Mouse (Mus musculus) liver, embryonic 12.5 days (tissue): Measurements from ENCODE around the gene Bdkrb2. TPM values are rescaled to one million over a fixed set of nuclear protein-coding genes. Genes with fewer than 3 reads are reported as not detected.

ENCODE experiments used
- ATAC-seq: fragments of 200-750 bp; cut with Nextera tagmentation; 2 replicates; pipeline ENCODE4 v1.8.0; 2017; ENCODE audit warnings: moderate number of reproducible peaks, mild to moderate bottlenecking, moderate library complexity
- H3K27ac ChIP-seq: fragments of 300-500 bp; sonication (generic); 2 replicates; pipeline ENCODE4 v1.5.1; 2016; ENCODE audit warnings: mild to moderate bottlenecking
- H3K27me3 ChIP-seq: fragments of 300-500 bp; sonication (generic); replicated peaks from 2 replicates; pipeline ENCODE4 v1.6.1; 2016; ENCODE audit warnings: mild to moderate bottlenecking, moderate library complexity
- H3K36me3 ChIP-seq: fragments of 300-500 bp; sonication (generic); 2 replicates; pipeline ENCODE4 v1.6.1; 2016; ENCODE audit warnings: mild to moderate bottlenecking, moderate library complexity
- H3K4me1 ChIP-seq: fragments of 300-500 bp; sonication (generic); 2 replicates; pipeline ENCODE4 v1.6.1; 2016
- H3K4me2 ChIP-seq: fragments of 300-500 bp; sonication (generic); 2 replicates; pipeline ENCODE4 v1.6.1; 2016; ENCODE audit warnings: mild to moderate bottlenecking, moderate library complexity
- H3K4me3 ChIP-seq: fragments of 300-500 bp; sonication (generic); 2 replicates; pipeline ENCODE4 v1.5.1; 2016; ENCODE audit warnings: mild to moderate bottlenecking, moderate library complexity
- H3K9ac ChIP-seq: fragments of 300-500 bp; sonication (generic); 2 replicates; pipeline ENCODE4 v1.6.1; 2016; ENCODE audit warnings: mild to moderate bottlenecking, moderate library complexity
- H3K9me3 ChIP-seq: fragments of 300-500 bp; sonication (generic); replicated peaks from 2 replicates; pipeline ENCODE4 v1.6.1; 2016; ENCODE audit warnings: mild to moderate bottlenecking, moderate library complexity
- WGBS: fragments of 180-500 bp; shearing (Covaris S2); methylation state at CpG from one replicate; pipeline ENCODE4 v1.1.7; 2016; ENCODE audit not compliant: insufficient replicate concordance; 5-methylcytosine and 5-hydroxymethylcytosine counted together
- polyA plus RNA-seq: library from polyadenylated mRNA; unstranded; fragments of >200 nt; fragmentation: Nextera tagmentation; extraction: Ambion mirVana; gene quantifications from 2 replicates; pipeline ENCODE4 v1.2.1, GENCODE M21; 2016

Bdkrb2 gene
- polyA plus RNA-seq, 1 experiment from 2014 or later = not detected

- 51% methylated on average over 10 of the region's 10 CpGs for WGBS
- ATAC-seq = no peak
- H3K36me3 ChIP-seq = no peaks in the 10 kb centered on the region
- H3K9me3 ChIP-seq = no peaks in the 10 kb centered on the region
- H3K27me3 ChIP-seq = no peaks in the 10 kb centered on the region
- H3K4me3 ChIP-seq = no peak overlapping the region
- H3K9ac ChIP-seq = no peak overlapping the region
- no peak overlapping the region for H3K27ac ChIP-seq
- H3K4me2 ChIP-seq = no peak overlapping the region
- H3K4me1 ChIP-seq = no peaks in the 10 kb centered on the region
These were observed 35.5 kb downstream of the Bdkrb2 start for GRCm38 (mm10) chr12:105598503-105598902.

GRCm38 (mm10) chr12:105599098-105599497, 36.1 kb downstream of the Bdkrb2 start:
- no peaks in the 10 kb centered on the region for H3K36me3 ChIP-seq
- no peak overlapping the region for H3K9ac ChIP-seq
- ATAC-seq = no peak
- no peak overlapping the region for H3K4me2 ChIP-seq
- H3K4me1 ChIP-seq = no peaks in the 10 kb centered on the region
- no peaks in the 10 kb centered on the region for H3K9me3 ChIP-seq
- WGBS = 64% methylated on average over 5 of the region's 5 CpGs
- no peaks in the 10 kb centered on the region for H3K27me3 ChIP-seq
- no peak overlapping the region for H3K27ac ChIP-seq
- H3K4me3 ChIP-seq = no peak overlapping the region

GRCm38 (mm10) chr12:105601586-105601985, 38.6 kb downstream of the Bdkrb2 start:
- no peak overlapping the region for H3K4me3 ChIP-seq
- no peak overlapping the region for H3K27ac ChIP-seq
- 70% methylated on average over 6 of the region's 6 CpGs for WGBS
- H3K9me3 ChIP-seq = no peaks in the 10 kb centered on the region
- H3K9ac ChIP-seq = no peak overlapping the region
- no peaks in the 10 kb centered on the region for H3K4me1 ChIP-seq
- no peaks in the 10 kb centered on the region for H3K36me3 ChIP-seq
- no peaks in the 10 kb centered on the region for H3K27me3 ChIP-seq
- no peak overlapping the region for H3K4me2 ChIP-seq
- ATAC-seq = no peak

GRCm38 (mm10) chr12:105602581-105603210, 39.7 kb downstream of the Bdkrb2 start, which contains the start of gene Bdkrb1:
Gene Bdkrb1, plus strand, starts transcription at chr12:105603085.
- no peak for ATAC-seq
- Histone ChIP-seq H3K4me3 (no peak within 1 kb of the TSS), H3K36me3 (no peaks in the 10 kb centered on the region), H3K4me1 (no peaks in the 10 kb centered on the region), H3K9ac (no peak within 1 kb of the TSS), H3K4me2 (no peak within 1 kb of the TSS), H3K27me3 (no peaks in the 10 kb centered on the region), H3K9me3 (no peaks in the 10 kb centered on the region), H3K27ac (no peak within 1 kb of the TSS)
- 82% methylated on average over 11 of the region's 11 CpGs for WGBS

- no peaks in the 10 kb centered on the region for H3K27me3 ChIP-seq
- no peak overlapping the region for H3K4me3 ChIP-seq
- H3K9me3 ChIP-seq = no peaks in the 10 kb centered on the region
- no peak overlapping the region for H3K9ac ChIP-seq
- H3K4me2 ChIP-seq = no peak overlapping the region
- no peak overlapping the region for H3K27ac ChIP-seq
- H3K4me1 ChIP-seq = no peaks in the 10 kb centered on the region
- no peaks in the 10 kb centered on the region for H3K36me3 ChIP-seq
- no peak for ATAC-seq
- 84% methylated on average over 11 of the region's 11 CpGs for WGBS
These were observed 40.9 kb downstream of the Bdkrb2 start for GRCm38 (mm10) chr12:105603904-105604303.

- Histone ChIP-seq H3K27ac (no peak overlapping the region), H3K9ac (no peak overlapping the region), H3K4me1 (no peaks in the 10 kb centered on the region), H3K36me3 (no peaks in the 10 kb centered on the region), H3K27me3 (no peaks in the 10 kb centered on the region), H3K4me3 (no peak overlapping the region), H3K4me2 (no peak overlapping the region), H3K9me3 (no peaks in the 10 kb centered on the region)
- ATAC-seq = no peak
- WGBS = 65% methylated on average over 8 of the region's 8 CpGs
These were observed 42.2 kb downstream of the Bdkrb2 start for GRCm38 (mm10) chr12:105605212-105605611.

GRCm38 (mm10) chr12:105606881-105607280, 43.9 kb downstream of the Bdkrb2 start:
- Histone ChIP-seq H3K27me3 (no peaks in the 10 kb centered on the region), H3K36me3 (no peaks in the 10 kb centered on the region), H3K4me3 (no peak overlapping the region), H3K4me1 (no peaks in the 10 kb centered on the region), H3K9me3 (no peaks in the 10 kb centered on the region), H3K9ac (no peak overlapping the region), H3K27ac (no peak overlapping the region), H3K4me2 (no peak overlapping the region)
- WGBS = 56% methylated on average over 4 of the region's 4 CpGs
- no peak for ATAC-seq

- Histone ChIP-seq H3K4me2 (no peak overlapping the region), H3K9ac (no peak overlapping the region), H3K36me3 (peaks cover 19% of the 10 kb centered on the region), H3K27ac (no peak overlapping the region), H3K27me3 (no peaks in the 10 kb centered on the region), H3K4me1 (no peaks in the 10 kb centered on the region), H3K9me3 (no peaks in the 10 kb centered on the region), H3K4me3 (no peak overlapping the region)
- no peak for ATAC-seq
- WGBS = 80% methylated on average over 2 of the region's 2 CpGs
These were observed 48.0 kb downstream of the Bdkrb2 start for GRCm38 (mm10) chr12:105611045-105611444.

- no peak overlapping the region for H3K4me3 ChIP-seq
- no peak for ATAC-seq
- WGBS = 26% methylated on average over 7 of the region's 7 CpGs
These were observed 48.7 kb downstream of the Bdkrb2 start for GRCm38 (mm10) chr12:105611748-105612147.

GRCm38 (mm10) chr12:105613559-105613958, 50.5 kb downstream of the Bdkrb2 start:
- H3K27ac ChIP-seq = no peak overlapping the region
- H3K36me3 ChIP-seq = peaks cover 44% of the 10 kb centered on the region
- no peak overlapping the region for H3K4me3 ChIP-seq
- H3K4me2 ChIP-seq = no peak overlapping the region
- no peak for ATAC-seq
- H3K9me3 ChIP-seq = no peaks in the 10 kb centered on the region
- H3K9ac ChIP-seq = no peak overlapping the region
- 87% methylated on average over 10 of the region's 10 CpGs for WGBS
- no peaks in the 10 kb centered on the region for H3K4me1 ChIP-seq
- H3K27me3 ChIP-seq = no peaks in the 10 kb centered on the region

More at GRCm38 (mm10) chr12:105611748-105612147, 48.7 kb downstream of the Bdkrb2 start:
- Histone ChIP-seq H3K27me3 (no peaks in the 10 kb centered on the region), H3K27ac (no peak overlapping the region), H3K9ac (no peak overlapping the region), H3K9me3 (no peaks in the 10 kb centered on the region), H3K4me2 (no peak overlapping the region), H3K36me3 (peaks cover 26% of the 10 kb centered on the region), H3K4me1 (no peaks in the 10 kb centered on the region)

- Histone ChIP-seq H3K9ac (no peak overlapping the region), H3K27me3 (no peaks in the 10 kb centered on the region), H3K4me1 (no peaks in the 10 kb centered on the region), H3K27ac (no peak overlapping the region), H3K9me3 (no peaks in the 10 kb centered on the region), H3K4me3 (no peak overlapping the region), H3K4me2 (no peak overlapping the region), H3K36me3 (peaks cover 85% of the 10 kb centered on the region)
- WGBS = 86% methylated on average over 7 of the region's 7 CpGs
- no peak for ATAC-seq
These were observed 59.0 kb downstream of the Bdkrb2 start for GRCm38 (mm10) chr12:105622048-105622447.

GRCm38 (mm10) chr12:105622981-105623539, 60.0 kb downstream of the Bdkrb2 start:
- no peak overlapping the region for H3K4me2 ChIP-seq
- peaks cover 84% of the 10 kb centered on the region for H3K36me3 ChIP-seq
- H3K27me3 ChIP-seq = no peaks in the 10 kb centered on the region
- no peak overlapping the region for H3K4me3 ChIP-seq
- no peak overlapping the region for H3K9ac ChIP-seq
- no peak for ATAC-seq
- H3K9me3 ChIP-seq = no peaks in the 10 kb centered on the region
- WGBS = 86% methylated on average over 12 of the region's 12 CpGs
- no peak overlapping the region for H3K27ac ChIP-seq
- H3K4me1 ChIP-seq = no peaks in the 10 kb centered on the region

- no peaks in the 10 kb centered on the region for H3K27me3 ChIP-seq
- WGBS = 77% methylated on average over 7 of the region's 7 CpGs
- H3K36me3 ChIP-seq = peaks cover 75% of the 10 kb centered on the region
- H3K4me2 ChIP-seq = no peak overlapping the region
- H3K4me1 ChIP-seq = no peaks in the 10 kb centered on the region
- H3K9ac ChIP-seq = no peak overlapping the region
- ATAC-seq = no peak
- no peak overlapping the region for H3K27ac ChIP-seq
- H3K9me3 ChIP-seq = no peaks in the 10 kb centered on the region
- H3K4me3 ChIP-seq = no peak overlapping the region
These were observed 62.8 kb downstream of the Bdkrb2 start for GRCm38 (mm10) chr12:105625798-105626197.
